In the genomic region with DNA sequence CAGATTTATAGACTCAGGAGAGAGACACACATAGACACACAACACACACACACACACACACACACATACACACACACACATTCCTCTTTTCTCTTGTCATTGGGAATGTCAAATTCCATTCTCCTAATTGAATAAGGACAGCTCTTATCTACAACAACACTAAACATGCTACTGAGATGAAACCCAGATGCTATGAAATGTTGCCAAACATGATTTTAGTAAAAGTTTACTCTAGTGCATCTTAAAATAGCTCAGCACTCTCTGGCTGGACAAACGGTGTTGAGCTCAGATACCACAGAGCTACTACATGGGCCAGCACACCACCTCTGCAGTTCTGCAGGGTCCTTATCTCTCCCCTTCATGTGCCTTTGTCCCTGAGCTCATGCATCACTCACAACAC, we compare ENCODE assay signal across 9 mouse cellular contexts. TPM values are rescaled to one million over a fixed set of nuclear protein-coding genes. Genes with fewer than 3 reads are reported as not detected.
A peak's percentile ranks its signal among the peaks of the same experiment; 100 is the strongest.
DNase-seq lines count a peak whose midpoint lies in the region; ATAC-seq and TF ChIP-seq lines count a peak whose summit lies in the region.
"Had no signal": no experiment of that assay in that cellular context is flagged by ENCODE, and none has a peak within 500 bp of the region (broad histone marks: within the 10 kb centered on the region; RNA-seq: fewer than 3 reads in every experiment).

No protein-coding gene starts in this region.

- H3K4me2 ChIP-seq in kidney, embryonic 15.5 days = no peak overlapping the region
- no peak overlapping the region; the same call in 1 of the 2 replicates for H3K4me2 ChIP-seq in lung, postnatal 0 days (replicated peaks; ENCODE audit: low read depth, low read length)
- no peak overlapping the region for H3K4me2 ChIP-seq in forebrain, embryonic 11.5 days (ENCODE audit: low read depth, low read length, severe bottlenecking)
- H3K4me2 ChIP-seq: forebrain, embryonic 12.5 days had no signal

- H3K4me1 ChIP-seq in kidney, embryonic 15.5 days = 0 out of 2 replicates have a peak, but pooled peaks cover 3% of the 10 kb centered on the region
- no peaks in the 10 kb centered on the region for H3K4me1 ChIP-seq in lung, postnatal 0 days (ENCODE audit: insufficient read depth, low read depth, low read length)
- H3K4me1 ChIP-seq in forebrain, embryonic 11.5 days (replicated peaks; ENCODE audit: control insufficient read depth, insufficient read depth, low read length) = no peaks in the 10 kb centered on the region
- H3K4me1 ChIP-seq: forebrain, embryonic 12.5 days had no signal

- no peak for TF ChIP-seq CTCF in lung, postnatal 0 days (IDR thresholded peaks at IDR 0.05)

- no peaks in the 10 kb centered on the region for H3K27me3 ChIP-seq in kidney, embryonic 15.5 days
- no peaks in the 10 kb centered on the region for H3K27me3 ChIP-seq in lung, postnatal 0 days (replicated peaks; ENCODE audit: insufficient read depth, low read length)
- H3K27me3 ChIP-seq in forebrain, embryonic 11.5 days (ENCODE audit: control insufficient read depth, insufficient read depth, low read length) = no peaks in the 10 kb centered on the region
- H3K27me3 ChIP-seq: forebrain, embryonic 12.5 days had no signal

- H3K36me3 ChIP-seq in kidney, embryonic 15.5 days = no peaks in the 10 kb centered on the region
- H3K36me3 ChIP-seq in lung, postnatal 0 days (ENCODE audit: insufficient read depth, low read length) = no peaks in the 10 kb centered on the region
- H3K36me3 ChIP-seq in forebrain, embryonic 11.5 days (ENCODE audit: control insufficient read depth, insufficient read depth, low read length) = no peaks in the 10 kb centered on the region
- H3K36me3 ChIP-seq: forebrain, embryonic 12.5 days had no signal

- WGBS in kidney, embryonic 15.5 days = 45% methylated on average over 1 of the region's 1 CpGs
- WGBS in lung, postnatal 0 days = 4% methylated on average over 1 of the region's 1 CpGs
- WGBS in forebrain, embryonic 11.5 days = 83% methylated on average over 1 of the region's 1 CpGs

- peak; percentile 73 for ATAC-seq in kidney, embryonic 15.5 days (replicated peaks; ENCODE audit: low FRiP score)
- peak; percentile 83 for ATAC-seq in lung, postnatal 0 days
- ATAC-seq in forebrain, embryonic 11.5 days (replicated peaks; ENCODE audit: low FRiP score) = no peak
- ATAC-seq: hindbrain, postnatal 0 days had no signal

- H3K9me3 ChIP-seq in kidney, embryonic 15.5 days (replicated peaks) = no peaks in the 10 kb centered on the region
- no peaks in the 10 kb centered on the region for H3K9me3 ChIP-seq in lung, postnatal 0 days (ENCODE audit: low read length)
- H3K9me3 ChIP-seq in forebrain, embryonic 11.5 days (ENCODE audit: control insufficient read depth, low read length) = no peaks in the 10 kb centered on the region
- H3K9me3 ChIP-seq: forebrain, embryonic 12.5 days had no signal

- peak; percentile 73 for DNase-seq in NIH3T3 (ENCODE audit: low read depth)
- peak; percentile 18 for DNase-seq in fibroblast of lung, adult 2 months (ENCODE audit: low read depth)
- peak; percentile 82 for DNase-seq in lung, postnatal 0 days (ENCODE audit: low spot score)
- no peak for DNase-seq in cerebellum, adult 9-10 months
- no peak for DNase-seq in embryo, embryonic 9.5 days (ENCODE audit: extremely low spot score)
- DNase-seq in forebrain, embryonic 11.5 days (ENCODE audit: low spot score) = no peak

- no peak overlapping the region for H3K9ac ChIP-seq in kidney, embryonic 15.5 days
- H3K9ac ChIP-seq in lung, postnatal 0 days (replicated peaks; ENCODE audit: low read depth) = no peak overlapping the region
- H3K9ac ChIP-seq in forebrain, embryonic 11.5 days (ENCODE audit: low read length) = no peak overlapping the region
- H3K9ac ChIP-seq: forebrain, embryonic 12.5 days had no signal

- peak; percentile 51; the same call in 1 of the 2 replicates for TF ChIP-seq EP300 in lung, postnatal 0 days (IDR thresholded peaks at IDR 0.05)

- peak overlapping the region; percentile 67; the same call in 1 of the 2 replicates for H3K27ac ChIP-seq in kidney, embryonic 15.5 days
- no peak overlapping the region for H3K27ac ChIP-seq in lung, postnatal 0 days (ENCODE audit: low read length)
- no peak overlapping the region for H3K27ac ChIP-seq in forebrain, embryonic 11.5 days (ENCODE audit: low read depth, low read length)
- H3K27ac ChIP-seq: forebrain, embryonic 12.5 days; hindbrain, postnatal 0 days had no signal

- no peak overlapping the region for H3K4me3 ChIP-seq in kidney, embryonic 15.5 days (replicated peaks)
- H3K4me3 ChIP-seq in lung, postnatal 0 days (ENCODE audit: low read depth, low read length) = no peak overlapping the region
- no peak overlapping the region for H3K4me3 ChIP-seq in forebrain, embryonic 11.5 days (ENCODE audit: low read depth, low read length)
- H3K4me3 ChIP-seq: forebrain, embryonic 12.5 days had no signal

RNA-seq across cellular contexts. Expression of gene Pln, which starts 12.8 kb away (rescaled TPM):
- 1.0 and 2.0 TPM in 2 replicates for polyA plus RNA-seq in kidney, embryonic 15.5 days (2015; fragmentation: Nextera tagmentation; extraction: Ambion mirVana)
- 1.9 and 2.3 TPM in 2 replicates for polyA plus RNA-seq in lung, postnatal 0 days (2015; fragmentation: Nextera tagmentation; extraction: Ambion mirVana)
- polyA plus RNA-seq in forebrain, embryonic 11.5 days (2014; fragmentation: Nextera tagmentation; extraction: Ambion mirVana) = 0.96 and 1.9 TPM in 2 replicates

RNA-seq across cellular contexts. Expression of gene Cep85l, which starts 55.1 kb away (rescaled TPM):
- polyA plus RNA-seq in kidney, embryonic 15.5 days (2015; fragmentation: Nextera tagmentation; extraction: Ambion mirVana) = 3.4 and 3.9 TPM in 2 replicates
- 10.8 and 11.0 TPM in 2 replicates for polyA plus RNA-seq in lung, postnatal 0 days (2015; fragmentation: Nextera tagmentation; extraction: Ambion mirVana)
- 4.8 and 5.5 TPM in 2 replicates for polyA plus RNA-seq in forebrain, embryonic 11.5 days (2014; fragmentation: Nextera tagmentation; extraction: Ambion mirVana)

Comparison
In these comparisons a context has a peak if more than half of its experiments do, and no peak if none do; other contexts are left out.
1. DNase-seq: peak in NIH3T3 (single experiment), fibroblast of lung, adult 2 months (single experiment) and lung, postnatal 0 days (single experiment); none in cerebellum, adult 9-10 months (single experiment), embryo, embryonic 9.5 days (single experiment) and forebrain, embryonic 11.5 days (single experiment).